Mouse (Mus musculus) kidney, embryonic 16.5 days (tissue): ENCODE data around the gene Ppp4r1. TPM values are rescaled to one million over a fixed set of nuclear protein-coding genes. Genes with fewer than 3 reads are reported as not detected.
A peak's percentile ranks its signal among the peaks of the same experiment; 100 is the strongest.

ENCODE experiments used
- ATAC-seq: fragments of 200-750 bp; cut with Nextera tagmentation; 2 replicates; pipeline ENCODE4 v1.8.0; 2017; ENCODE audit warnings: moderate TSS enrichment; ENCODE audit not compliant: low FRiP score, low TSS enrichment
- H3K27ac ChIP-seq: fragments of 300-500 bp; sonication (generic); 2 replicates; pipeline ENCODE4 v1.5.1; 2014; ENCODE audit warnings: low read length
- H3K27me3 ChIP-seq: fragments of 300-500 bp; sonication (generic); 2 replicates; pipeline ENCODE4 v1.6.1; 2014; ENCODE audit warnings: low read length, control low read depth, mixed read lengths; ENCODE audit not compliant: insufficient read depth
- H3K36me3 ChIP-seq: fragments of 300-500 bp; sonication (generic); 2 replicates; pipeline ENCODE4 v1.6.1; 2014; ENCODE audit warnings: low read length, control low read depth, mixed read lengths; ENCODE audit not compliant: insufficient read depth
- H3K4me1 ChIP-seq: fragments of 300-500 bp; sonication (generic); 2 replicates; pipeline ENCODE4 v1.6.1; 2014; ENCODE audit warnings: low read length, control low read depth, mixed read lengths; ENCODE audit not compliant: insufficient read depth
- H3K4me2 ChIP-seq: fragments of 300-500 bp; sonication (generic); replicated peaks from 2 replicates; pipeline ENCODE4 v1.6.1; 2014; ENCODE audit warnings: low read depth, low read length
- H3K4me3 ChIP-seq: fragments of 300-500 bp; sonication (generic); 2 replicates; pipeline ENCODE4 v1.5.1; 2014; ENCODE audit warnings: mild to moderate bottlenecking, low read length
- H3K9ac ChIP-seq: fragments of 300-500 bp; sonication (generic); replicated peaks from 2 replicates; pipeline ENCODE4 v1.6.1; 2014; ENCODE audit warnings: low read length
- H3K9me3 ChIP-seq: fragments of 300-500 bp; sonication (generic); 2 replicates; pipeline ENCODE4 v1.6.1; 2016; ENCODE audit warnings: low read length, control low read depth
- whole genome bisulfite sequencing: fragments of 180-500 bp; shearing (Covaris S2); extraction: QIAGEN DNeasy Blood & Tissue Kit; methylation state at CpG from one replicate; pipeline ENCODE4 v1.1.7; 2014; 5-methylcytosine and 5-hydroxymethylcytosine counted together
- polyA plus RNA-seq: library from polyadenylated mRNA; unstranded; fragments of >200 nt; fragmentation: Nextera tagmentation; extraction: Ambion mirVana; gene quantifications from 2 replicates; pipeline ENCODE4 v1.2.1, GENCODE M21; 2015

Ppp4r1 gene
- polyA plus RNA-seq, 1 experiment from 2014 or later = 46.6 TPM

DNA sequence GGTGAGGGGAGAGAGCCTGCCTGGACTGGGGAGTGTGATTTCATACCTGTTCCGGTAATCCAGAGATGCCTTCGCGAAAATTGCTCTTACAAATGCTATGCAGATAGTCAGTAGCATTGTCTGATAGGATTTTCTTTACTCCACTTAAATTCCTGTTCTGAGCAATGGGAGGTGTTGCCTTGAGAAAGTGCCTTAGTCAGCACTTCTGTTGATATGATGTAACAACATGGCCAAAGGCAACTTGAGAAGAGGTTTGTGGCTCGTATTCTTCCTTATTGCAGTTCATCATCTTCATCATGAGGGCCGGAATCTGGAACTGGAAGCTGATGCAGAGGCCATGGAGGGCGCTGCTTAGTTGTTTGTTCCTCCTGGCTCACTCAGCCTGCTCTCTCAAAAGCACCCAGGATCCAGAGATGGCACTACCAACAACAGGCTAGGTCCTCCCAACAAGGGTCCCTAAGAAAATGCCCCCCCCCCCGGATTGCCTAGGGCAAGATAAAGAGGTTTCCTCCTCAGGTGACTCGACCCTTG, 2.3 kb downstream of the Ppp4r1 start:
- H3K27ac ChIP-seq = 0 out of 2 replicates have a peak overlapping the region, but pooled peaks have one; percentile 1
- no peaks in the 10 kb centered on the region for H3K27me3 ChIP-seq
- H3K4me3 ChIP-seq = peak overlapping the region; percentile 32
- no peak for ATAC-seq
- peak overlapping the region; percentile 74 for H3K4me2 ChIP-seq
- 60% methylated on average over 8 of the region's 8 CpGs for WGBS
- peaks cover 39% of the 10 kb centered on the region for H3K4me1 ChIP-seq
- H3K36me3 ChIP-seq = peaks cover 21% of the 10 kb centered on the region; the same call in 1 of the 2 replicates
- H3K9ac ChIP-seq = peak overlapping the region; percentile 3; the same call in 1 of the 2 replicates
- H3K9me3 ChIP-seq = peaks cover 3% of the 10 kb centered on the region; the same call in 1 of the 2 replicates

DNA sequence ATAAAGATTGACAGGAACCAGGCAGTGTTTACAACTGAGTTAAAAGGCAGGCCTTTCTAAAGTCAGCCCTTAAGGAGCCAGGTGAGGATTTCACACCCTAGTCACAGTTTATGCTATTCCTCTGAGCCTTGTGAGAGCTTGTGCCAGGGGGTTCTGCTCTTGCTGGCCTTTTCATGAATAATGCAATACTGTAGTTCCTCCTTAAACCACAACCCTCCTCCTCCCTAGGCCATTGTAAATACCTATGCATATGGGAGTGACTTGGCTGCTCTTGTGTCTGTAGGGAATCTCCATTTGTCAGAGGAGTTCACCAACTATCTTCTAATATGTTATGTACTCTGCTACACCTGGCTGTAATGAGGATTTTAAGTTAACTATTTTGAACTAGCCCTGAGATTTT, 3.3 kb downstream of the Ppp4r1 start:
- no peak overlapping the region for H3K9ac ChIP-seq
- H3K9me3 ChIP-seq = peaks cover 3% of the 10 kb centered on the region; the same call in 1 of the 2 replicates
- no peak overlapping the region for H3K4me2 ChIP-seq
- H3K27me3 ChIP-seq = no peaks in the 10 kb centered on the region
- peaks cover 21% of the 10 kb centered on the region; the same call in 1 of the 2 replicates for H3K36me3 ChIP-seq
- H3K27ac ChIP-seq = no peak overlapping the region
- H3K4me3 ChIP-seq = no peak overlapping the region
- H3K4me1 ChIP-seq = peaks cover 39% of the 10 kb centered on the region
- no peak for ATAC-seq

DNA sequence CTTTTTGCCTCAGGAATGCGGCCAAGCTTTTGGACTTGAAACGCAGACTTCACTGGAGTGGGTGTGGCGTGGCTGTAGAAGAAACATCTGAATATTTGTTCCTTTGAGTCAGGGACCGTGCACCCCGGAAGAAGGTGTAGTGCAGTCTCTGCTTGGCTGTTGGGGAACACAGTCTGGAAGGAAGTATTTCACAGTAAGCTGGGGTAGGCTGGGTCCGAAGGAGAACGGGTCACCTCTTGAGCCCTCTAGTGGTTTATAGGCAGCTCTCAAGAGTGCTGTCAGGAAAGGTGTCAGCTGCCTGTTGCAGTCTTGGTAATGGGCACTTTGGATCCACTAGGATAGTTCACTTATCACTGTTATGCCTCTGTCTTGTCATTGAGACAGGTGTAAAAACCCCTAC, 3.9 kb downstream of the Ppp4r1 start:
- H3K4me2 ChIP-seq = no peak overlapping the region
- H3K4me3 ChIP-seq = no peak overlapping the region
- no peak for ATAC-seq
- WGBS = 76% methylated on average over 7 of the region's 7 CpGs
- no peak overlapping the region for H3K27ac ChIP-seq
- peaks cover 36% of the 10 kb centered on the region for H3K4me1 ChIP-seq
- H3K9me3 ChIP-seq = peaks cover 3% of the 10 kb centered on the region; the same call in 1 of the 2 replicates
- no peaks in the 10 kb centered on the region for H3K27me3 ChIP-seq
- H3K36me3 ChIP-seq = peaks cover 21% of the 10 kb centered on the region; the same call in 1 of the 2 replicates
- H3K9ac ChIP-seq = no peak overlapping the region

DNA sequence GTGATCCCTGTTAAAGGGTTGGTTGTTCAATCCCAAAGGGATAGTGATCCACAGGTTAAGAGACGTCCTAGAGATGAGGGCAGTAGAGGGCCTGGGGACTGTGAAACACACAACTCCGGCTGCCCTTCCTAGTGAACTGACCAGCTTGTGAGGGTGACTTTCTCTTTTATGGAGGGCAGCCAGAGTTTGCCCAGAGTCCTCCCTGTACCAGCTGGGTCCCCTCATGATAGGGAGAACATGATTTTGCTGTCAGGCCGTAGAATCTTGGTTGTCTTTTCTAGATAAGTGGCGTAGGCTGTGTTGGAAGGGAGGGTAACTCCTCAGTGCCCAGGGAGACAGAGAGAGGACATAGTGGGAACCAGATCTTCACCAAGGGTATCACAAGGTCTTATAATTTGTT, 4.9 kb downstream of the Ppp4r1 start:
- Histone ChIP-seq H3K4me2 (no peak overlapping the region), H3K9ac (no peak overlapping the region), H3K4me1 (peaks cover 28% of the 10 kb centered on the region), H3K4me3 (no peak overlapping the region), H3K27me3 (no peaks in the 10 kb centered on the region), H3K27ac (no peak overlapping the region), H3K9me3 (peaks cover 3% of the 10 kb centered on the region; the same call in 1 of the 2 replicates), H3K36me3 (peaks cover 21% of the 10 kb centered on the region; the same call in 1 of the 2 replicates)
- WGBS = 80% methylated on average over 4 of the region's 4 CpGs
- no peak for ATAC-seq

DNA sequence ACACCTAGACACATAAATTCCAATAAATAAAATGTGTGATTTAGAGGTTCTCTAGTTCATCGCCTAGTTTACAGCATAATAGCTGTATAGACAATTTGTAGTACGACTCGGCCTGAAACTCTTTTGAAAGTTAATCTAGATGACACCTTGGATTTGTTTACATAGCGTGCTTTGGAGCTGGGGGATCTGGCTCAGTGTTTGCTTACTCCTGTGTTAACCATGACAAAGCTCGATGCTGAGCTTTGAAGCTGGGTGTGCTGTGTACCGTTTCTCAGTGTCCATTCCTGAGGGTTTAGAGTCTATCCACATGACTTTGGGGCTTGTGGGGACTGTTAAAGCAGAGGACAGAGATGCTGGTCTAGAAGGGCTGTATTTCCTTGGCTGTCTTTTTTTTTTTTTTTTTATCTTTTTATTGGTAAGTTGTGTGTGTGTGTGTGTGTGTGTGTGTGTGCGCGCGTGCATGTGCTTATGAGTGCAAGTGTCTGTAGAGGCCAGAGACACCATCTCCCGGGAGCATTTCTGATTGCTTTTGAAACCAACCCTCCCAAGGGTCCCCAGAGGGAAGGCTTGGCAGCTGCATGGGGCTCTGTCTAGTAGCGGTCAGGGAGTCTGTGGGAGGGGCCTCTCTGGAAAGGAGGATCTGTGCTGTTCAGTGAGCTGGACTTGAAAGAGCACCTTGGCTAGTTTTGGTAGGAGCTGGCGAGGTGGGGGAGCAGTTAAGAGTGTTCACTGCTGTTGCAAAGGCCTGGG, 6.3 kb downstream of the Ppp4r1 start:
- H3K27ac ChIP-seq = no peak overlapping the region
- peaks cover 21% of the 10 kb centered on the region; the same call in 1 of the 2 replicates for H3K36me3 ChIP-seq
- H3K9ac ChIP-seq = no peak overlapping the region
- WGBS = 57% methylated on average over 12 of the region's 12 CpGs
- no peaks in the 10 kb centered on the region for H3K27me3 ChIP-seq
- H3K4me3 ChIP-seq = no peak overlapping the region
- H3K4me1 ChIP-seq = peaks cover 27% of the 10 kb centered on the region
- no peak overlapping the region for H3K4me2 ChIP-seq
- peaks cover 3% of the 10 kb centered on the region; the same call in 1 of the 2 replicates for H3K9me3 ChIP-seq
- ATAC-seq = no peak

DNA sequence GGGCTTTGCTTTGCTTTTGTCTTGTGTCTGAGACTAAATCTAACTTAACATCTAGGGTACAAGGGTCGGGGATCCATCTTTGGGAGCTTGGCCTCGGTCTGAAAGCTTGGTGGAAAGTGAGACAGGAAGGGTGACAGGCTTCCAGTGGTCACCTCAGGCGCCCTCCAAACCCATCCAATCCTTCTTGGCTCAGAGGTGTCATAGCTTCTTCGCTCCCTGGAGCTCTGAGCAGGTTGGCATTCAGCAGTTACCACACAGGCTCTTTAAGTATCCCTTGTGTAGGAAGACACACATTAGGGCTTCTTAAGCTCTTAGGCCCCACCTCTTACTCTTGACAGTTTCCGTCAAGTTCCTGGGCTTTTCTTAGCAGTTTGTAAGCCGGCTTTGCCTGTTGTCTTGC, 7.2 kb downstream of the Ppp4r1 start:
- peaks cover 21% of the 10 kb centered on the region; the same call in 1 of the 2 replicates for H3K36me3 ChIP-seq
- peaks cover 24% of the 10 kb centered on the region for H3K4me1 ChIP-seq
- no peak overlapping the region for H3K27ac ChIP-seq
- ATAC-seq = no peak
- WGBS = 89% methylated on average over 6 of the region's 6 CpGs
- H3K4me2 ChIP-seq = no peak overlapping the region
- no peaks in the 10 kb centered on the region for H3K27me3 ChIP-seq
- H3K4me3 ChIP-seq = no peak overlapping the region
- no peak overlapping the region for H3K9ac ChIP-seq
- H3K9me3 ChIP-seq = peaks cover 3% of the 10 kb centered on the region; the same call in 1 of the 2 replicates

DNA sequence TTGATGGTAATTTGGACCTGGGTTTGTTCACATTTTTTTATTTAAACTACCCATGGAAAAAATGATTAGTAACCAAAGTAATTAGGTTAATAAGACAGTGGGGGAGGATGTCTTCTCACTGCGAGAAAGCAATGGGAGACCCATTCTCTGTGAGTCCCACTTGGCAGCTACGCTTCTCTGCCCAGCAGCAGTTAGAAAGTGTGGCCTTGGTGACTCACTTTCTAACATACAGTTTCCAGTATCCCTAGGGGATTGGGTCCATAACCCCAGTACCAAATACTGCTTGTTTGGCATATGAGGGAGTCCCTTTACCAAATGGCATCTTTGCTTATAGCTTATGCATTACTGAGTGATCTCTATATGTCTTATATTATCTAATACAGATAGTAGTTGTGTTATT, 8.8 kb downstream of the Ppp4r1 start:
- Histone ChIP-seq H3K27me3 (no peaks in the 10 kb centered on the region), H3K9ac (no peak overlapping the region), H3K4me1 (peaks cover 20% of the 10 kb centered on the region; the same call in 1 of the 2 replicates), H3K4me2 (no peak overlapping the region), H3K36me3 (peaks cover 16% of the 10 kb centered on the region), H3K9me3 (no peaks in the 10 kb centered on the region), H3K4me3 (no peak overlapping the region), H3K27ac (no peak overlapping the region)
- no peak for ATAC-seq
- WGBS = 83% methylated on average over 2 of the region's 2 CpGs

DNA sequence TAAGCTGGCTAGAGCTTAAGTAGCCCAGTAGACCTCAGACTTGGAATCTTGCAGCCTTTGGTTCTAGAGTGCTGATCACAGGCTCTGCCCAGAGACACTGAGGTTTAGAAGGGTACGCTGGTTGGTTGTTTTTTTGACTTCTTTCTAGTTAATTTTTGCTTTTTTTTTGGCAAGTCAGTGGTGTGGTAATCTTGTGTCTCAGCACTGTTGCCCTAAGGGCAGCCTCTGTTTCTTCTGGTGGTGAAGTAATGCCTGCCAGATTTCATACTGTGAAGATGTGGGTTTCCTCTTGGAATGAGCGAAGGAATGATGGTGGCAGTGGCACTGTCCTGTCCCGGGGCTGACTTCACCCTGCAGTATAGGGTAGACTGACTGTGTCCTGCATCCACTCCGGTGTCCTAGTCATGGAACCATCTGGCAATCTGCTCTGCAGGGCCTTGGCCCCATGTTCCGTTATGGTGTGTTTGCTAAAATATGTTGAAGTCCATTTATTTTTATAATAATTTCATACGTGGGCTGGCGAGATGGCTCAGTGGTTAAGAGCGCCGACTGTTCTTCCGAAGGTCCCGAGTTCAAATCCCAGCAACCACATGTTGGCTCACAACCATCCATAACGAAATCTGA, 11.0 kb downstream of the Ppp4r1 start:
- Histone ChIP-seq H3K27me3 (no peaks in the 10 kb centered on the region), H3K9ac (no peak overlapping the region), H3K36me3 (no peaks in the 10 kb centered on the region; the same call in 1 of the 2 replicates), H3K4me1 (peaks cover 7% of the 10 kb centered on the region; the same call in 1 of the 2 replicates), H3K4me2 (no peak overlapping the region), H3K27ac (no peak overlapping the region), H3K4me3 (no peak overlapping the region), H3K9me3 (no peaks in the 10 kb centered on the region)
- ATAC-seq = no peak
- 96% methylated on average over 12 of the region's 12 CpGs for WGBS

DNA sequence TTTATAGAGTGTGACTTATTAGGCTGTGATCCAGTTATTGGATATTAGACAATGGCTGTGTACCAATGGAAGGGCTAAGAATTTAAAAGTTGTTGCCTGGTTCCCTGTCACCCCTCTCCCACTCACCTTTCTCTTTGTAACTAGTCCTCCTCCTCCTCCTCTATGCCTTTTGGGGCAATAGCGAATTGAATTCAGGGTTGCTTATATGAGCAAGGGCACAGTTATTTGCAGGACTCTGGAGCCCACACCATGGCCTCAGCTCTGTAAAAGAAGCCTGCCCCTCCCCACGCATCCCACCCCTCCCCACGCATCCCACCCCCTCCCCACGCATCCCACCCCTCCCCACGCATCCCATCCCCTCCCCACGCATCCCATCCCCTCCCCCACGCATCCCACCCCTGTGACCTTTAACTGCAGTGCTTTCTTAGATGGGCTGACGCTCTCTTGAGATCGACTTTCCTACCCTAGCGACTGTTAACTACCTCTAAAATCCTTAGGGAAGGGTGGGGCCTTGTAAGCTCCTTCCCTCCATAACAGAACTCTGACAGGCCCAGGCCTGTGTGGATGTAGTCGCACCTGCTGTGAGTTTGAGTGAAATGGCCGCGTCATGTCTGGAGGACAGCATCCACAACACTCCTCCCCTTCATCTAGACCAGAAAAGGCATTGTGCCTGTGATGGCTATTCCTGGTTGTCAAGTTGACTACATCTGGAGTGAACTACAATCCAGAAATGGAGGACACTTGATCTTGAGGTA, 11.9 kb downstream of the Ppp4r1 start:
- no peak overlapping the region for H3K27ac ChIP-seq
- H3K9ac ChIP-seq = no peak overlapping the region
- WGBS = 77% methylated on average over 13 of the region's 13 CpGs
- no peak overlapping the region for H3K4me3 ChIP-seq
- no peaks in the 10 kb centered on the region for H3K9me3 ChIP-seq
- no peaks in the 10 kb centered on the region for H3K4me1 ChIP-seq
- no peak for ATAC-seq
- no peaks in the 10 kb centered on the region; the same call in 1 of the 2 replicates for H3K36me3 ChIP-seq
- no peak overlapping the region for H3K4me2 ChIP-seq
- no peaks in the 10 kb centered on the region for H3K27me3 ChIP-seq
